Mouse (Mus musculus): ENCODE data around the gene Gm8122. TPM values are rescaled to one million over a fixed set of nuclear protein-coding genes. Genes with fewer than 3 reads are reported as not detected.
"Not testable (repeated sequence)": the region's sequence is repeated elsewhere in the genome, so short reads cannot be mapped to it uniquely, and the experiment has no call there.

Gene Gm8122
- 0.23 and 0.44 TPM in 2 replicates for polyA plus RNA-seq (2012; rRNA removed)

DNA sequence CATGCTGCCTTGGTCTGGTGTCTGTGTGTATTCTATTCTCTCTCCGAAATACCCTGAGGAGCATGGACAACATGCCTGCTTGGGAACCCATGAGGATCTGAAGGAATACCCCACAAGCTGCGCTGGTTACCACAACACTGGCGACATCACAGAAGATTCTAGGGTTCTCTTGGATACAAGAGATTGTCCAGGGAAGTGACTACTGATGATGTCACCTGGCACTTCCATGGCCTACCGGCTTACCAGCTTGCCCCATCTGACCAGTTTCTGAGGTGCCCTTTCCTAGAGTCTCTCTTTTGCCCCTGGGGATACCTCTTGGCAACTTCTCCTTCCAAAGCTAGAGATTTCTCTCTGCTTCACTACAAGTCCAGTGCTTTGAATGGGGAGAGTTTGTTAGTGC, at the start of gene Gm8122:
Gm8122 (minus strand) TSS at position 101 of the 400 bp plus-strand sequence.
- H3K27ac ChIP-seq (ENCODE audit: control insufficient read depth, insufficient read depth, low read depth, low read length); H3K4me1 ChIP-seq (ENCODE audit: control insufficient read depth, insufficient read depth, low read length); H3K36me3 ChIP-seq (ENCODE audit: control insufficient read depth, insufficient read depth, low read length); H3K4me3 ChIP-seq (ENCODE audit: control insufficient read depth, low read depth, low read length); H3K27me3 ChIP-seq (ENCODE audit: control insufficient read depth, insufficient read depth, low read length): not testable (repeated sequence)

DNA sequence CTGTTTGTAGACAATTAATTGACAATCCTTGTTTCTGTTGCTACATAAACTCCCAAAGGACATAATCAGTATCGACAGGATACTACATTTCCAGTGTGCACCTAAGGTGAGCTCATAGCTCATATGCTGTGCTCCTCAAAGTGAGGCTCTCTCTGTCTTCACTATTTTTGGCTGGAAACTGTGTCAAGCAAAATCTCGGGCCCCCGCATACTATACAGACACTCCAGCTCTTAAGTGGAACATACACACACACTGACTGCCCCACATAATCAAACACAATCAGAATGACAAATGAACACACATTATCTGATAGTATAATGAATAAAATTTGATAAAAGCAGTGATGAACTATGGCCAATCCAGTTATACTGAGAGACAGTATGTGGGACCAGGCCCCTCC, 43.6 kb upstream of the Gm8122 start:
- H3K4me1 ChIP-seq (ENCODE audit: control insufficient read depth, insufficient read depth, low read length); H3K36me3 ChIP-seq (ENCODE audit: control insufficient read depth, insufficient read depth, low read length); H3K27ac ChIP-seq (ENCODE audit: control insufficient read depth, insufficient read depth, low read depth, low read length); H3K4me3 ChIP-seq (ENCODE audit: control insufficient read depth, low read depth, low read length); H3K27me3 ChIP-seq (ENCODE audit: control insufficient read depth, insufficient read depth, low read length): not testable (repeated sequence)

DNA sequence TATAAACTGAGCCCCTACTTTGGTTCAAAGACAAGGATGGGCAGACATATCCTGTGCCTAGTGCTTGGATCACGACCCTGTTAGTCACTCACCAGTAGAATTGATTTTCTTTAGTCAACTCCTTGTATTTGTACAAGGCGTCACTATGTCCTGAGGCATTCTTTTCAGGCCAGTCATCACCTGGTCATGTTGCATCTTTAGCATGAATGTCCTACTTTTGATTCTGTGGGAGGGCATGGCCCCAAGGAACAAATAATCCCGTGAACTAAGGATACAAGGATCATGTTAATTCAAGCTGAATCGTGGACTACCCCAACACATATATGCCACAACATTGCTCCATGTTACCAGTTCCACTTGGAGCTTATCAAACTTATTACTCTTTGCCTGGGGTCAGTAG, 43.0 kb upstream of the Gm8122 start:
- not testable (repeated sequence) for H3K4me3 ChIP-seq (ENCODE audit: control insufficient read depth, low read depth, low read length); H3K27me3 ChIP-seq (ENCODE audit: control insufficient read depth, insufficient read depth, low read length); H3K36me3 ChIP-seq (ENCODE audit: control insufficient read depth, insufficient read depth, low read length); H3K27ac ChIP-seq (ENCODE audit: control insufficient read depth, insufficient read depth, low read depth, low read length); H3K4me1 ChIP-seq (ENCODE audit: control insufficient read depth, insufficient read depth, low read length)

DNA sequence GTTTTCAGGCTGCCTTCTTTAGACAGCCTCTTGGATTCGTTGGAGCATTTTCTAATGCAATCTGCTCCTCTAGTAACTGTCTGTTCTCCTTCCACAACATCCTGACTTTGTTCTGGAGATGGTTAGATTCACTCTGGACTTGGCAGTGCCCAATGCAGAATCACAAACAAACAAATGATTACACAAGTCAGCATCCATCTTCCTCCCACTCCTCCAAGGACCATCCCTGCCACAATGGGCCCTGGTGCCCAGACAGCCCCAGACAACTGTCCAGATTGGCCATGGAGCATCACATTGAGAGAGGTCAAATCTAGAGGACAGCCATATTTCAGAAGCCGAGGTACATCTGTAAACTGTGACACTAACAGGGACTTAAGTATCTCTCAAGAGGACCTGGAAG, 42.4 kb upstream of the Gm8122 start:
- not testable (repeated sequence) for H3K4me1 ChIP-seq (ENCODE audit: control insufficient read depth, insufficient read depth, low read length); H3K27me3 ChIP-seq (ENCODE audit: control insufficient read depth, insufficient read depth, low read length); H3K36me3 ChIP-seq (ENCODE audit: control insufficient read depth, insufficient read depth, low read length); H3K4me3 ChIP-seq (ENCODE audit: control insufficient read depth, low read depth, low read length); H3K27ac ChIP-seq (ENCODE audit: control insufficient read depth, insufficient read depth, low read depth, low read length)

DNA sequence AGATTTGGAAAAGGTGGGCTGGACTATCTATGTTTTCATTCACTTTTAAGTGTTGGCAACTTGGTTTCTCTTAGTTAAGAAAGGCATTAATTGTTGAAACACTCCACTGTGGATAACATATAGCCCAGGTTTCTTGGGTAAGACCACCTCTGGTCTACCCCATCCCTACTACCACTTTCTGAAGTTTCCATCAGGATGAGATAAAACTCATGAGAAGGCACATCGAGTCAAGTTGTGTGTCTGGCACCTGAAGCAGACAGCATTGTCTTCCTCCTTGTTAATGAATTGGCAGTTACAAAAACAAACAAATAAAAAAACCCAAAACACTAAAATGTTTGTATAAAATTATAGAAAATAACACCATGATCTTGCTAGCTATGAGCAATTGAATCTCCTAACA, 40.6 kb upstream of the Gm8122 start:
- not testable (repeated sequence) for H3K36me3 ChIP-seq (ENCODE audit: control insufficient read depth, insufficient read depth, low read length); H3K4me1 ChIP-seq (ENCODE audit: control insufficient read depth, insufficient read depth, low read length)

DNA sequence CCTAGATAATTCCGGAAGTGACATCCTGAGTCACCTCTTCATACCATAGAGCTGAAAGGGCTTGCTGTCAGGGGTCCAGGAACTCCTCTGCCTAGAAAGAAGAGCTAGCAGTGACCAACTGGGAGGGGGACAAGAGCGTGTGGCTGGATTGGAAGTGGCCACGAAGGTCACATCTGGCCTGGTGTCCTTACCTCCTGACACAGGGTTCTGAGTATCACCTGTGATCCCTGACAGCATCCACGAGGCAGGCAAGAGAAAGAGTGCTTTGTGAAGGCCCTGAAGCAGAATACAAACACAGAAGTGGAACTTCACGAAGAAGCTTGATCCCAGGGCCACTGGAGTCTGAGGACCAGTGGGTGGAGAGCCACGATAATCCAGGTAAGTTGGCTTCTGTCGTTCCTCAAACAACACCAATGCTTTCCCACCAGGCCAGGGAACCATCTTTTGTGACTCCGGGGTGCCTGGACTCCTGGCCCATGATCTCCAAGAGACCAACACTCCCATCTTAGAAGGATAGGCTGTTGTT, 39.9 kb upstream of the Gm8122 start, which contains the start of gene Gm9732:
Gm9732 (plus strand) TSS at position 51 of the 526 bp plus-strand sequence.
- not testable (repeated sequence) for H3K27ac ChIP-seq (ENCODE audit: control insufficient read depth, insufficient read depth, low read depth, low read length); H3K27me3 ChIP-seq (ENCODE audit: control insufficient read depth, insufficient read depth, low read length); H3K4me1 ChIP-seq (ENCODE audit: control insufficient read depth, insufficient read depth, low read length); H3K36me3 ChIP-seq (ENCODE audit: control insufficient read depth, insufficient read depth, low read length)
- H3K4me3 ChIP-seq (ENCODE audit: control insufficient read depth, low read depth, low read length) = peak within 1 kb of the TSS; percentile 73

More for the DNA sequence above, 40.6 kb upstream of the Gm8122 start:
- H3K4me3 ChIP-seq (ENCODE audit: control insufficient read depth, low read depth, low read length); H3K27me3 ChIP-seq (ENCODE audit: control insufficient read depth, insufficient read depth, low read length); H3K27ac ChIP-seq (ENCODE audit: control insufficient read depth, insufficient read depth, low read depth, low read length): not testable (repeated sequence)

DNA sequence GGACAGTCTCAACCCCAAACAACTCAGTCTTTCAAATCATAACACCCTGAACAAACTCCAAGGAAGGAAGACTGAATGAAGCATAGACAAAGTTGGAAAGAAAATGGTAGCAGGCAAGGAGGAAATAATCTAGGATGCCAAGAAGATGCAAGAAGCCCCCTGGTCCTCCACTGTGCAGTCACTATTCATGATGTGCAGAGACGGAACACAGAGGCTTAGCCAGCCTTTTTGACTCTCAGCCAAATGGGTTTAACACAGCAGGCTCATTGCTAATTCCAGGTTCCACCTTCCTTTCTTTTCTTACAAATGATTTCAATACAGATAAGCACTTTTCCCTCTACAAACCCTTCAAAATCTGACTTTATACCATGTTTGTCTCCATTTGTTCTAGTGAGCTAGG, 38.1 kb upstream of the Gm8122 start:
- not testable (repeated sequence) for H3K36me3 ChIP-seq (ENCODE audit: control insufficient read depth, insufficient read depth, low read length); H3K4me1 ChIP-seq (ENCODE audit: control insufficient read depth, insufficient read depth, low read length); H3K27me3 ChIP-seq (ENCODE audit: control insufficient read depth, insufficient read depth, low read length); H3K4me3 ChIP-seq (ENCODE audit: control insufficient read depth, low read depth, low read length); H3K27ac ChIP-seq (ENCODE audit: control insufficient read depth, insufficient read depth, low read depth, low read length)

DNA sequence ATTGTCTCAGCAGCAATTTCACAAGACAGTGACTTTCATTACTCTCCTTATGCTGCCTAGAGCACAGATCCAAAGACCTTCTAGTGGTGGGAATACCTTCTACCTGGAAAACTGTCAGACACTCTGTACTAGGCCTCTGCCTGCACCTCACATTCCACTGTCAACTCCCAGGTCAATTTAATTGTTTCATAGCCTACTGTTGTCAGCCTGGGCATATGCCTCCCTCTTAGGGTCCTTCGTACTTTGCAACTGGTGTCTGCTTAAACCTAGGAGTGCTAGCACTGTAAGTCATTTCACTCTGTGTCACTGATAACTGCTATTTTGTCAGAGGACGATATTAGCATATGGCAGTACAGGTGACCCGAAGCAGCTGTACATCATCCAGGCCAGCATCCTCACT, 34.1 kb upstream of the Gm8122 start:
- H3K27ac ChIP-seq (ENCODE audit: control insufficient read depth, insufficient read depth, low read depth, low read length) = not testable (repeated sequence)

DNA sequence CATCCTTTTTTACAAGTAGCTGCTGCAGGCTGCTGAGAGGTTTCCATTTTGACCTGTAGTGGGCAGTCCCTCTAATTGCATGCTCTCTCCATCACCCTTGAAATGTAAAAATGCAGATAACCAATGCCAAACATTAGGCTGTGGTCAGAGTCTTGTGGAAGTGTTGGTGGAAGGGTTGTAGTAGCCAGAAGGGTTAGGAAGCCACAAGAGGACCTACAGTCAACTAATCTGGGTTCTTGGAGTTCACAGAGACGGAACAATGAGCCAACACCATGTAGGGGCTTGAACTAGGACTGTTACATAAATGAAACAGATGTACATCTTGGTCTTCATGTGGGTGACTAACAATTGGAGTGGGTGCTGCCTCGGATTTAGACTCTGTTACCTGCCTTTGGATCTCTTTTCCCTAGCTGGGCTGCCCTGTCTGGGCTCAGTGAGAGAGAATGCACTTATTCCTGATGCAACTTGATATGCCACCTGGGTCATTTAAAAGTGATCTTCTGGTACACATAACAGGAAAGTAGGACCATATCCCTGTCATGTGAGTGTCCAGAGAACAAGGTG, 33.5 kb upstream of the Gm8122 start:
- not testable (repeated sequence) for H3K4me3 ChIP-seq (ENCODE audit: control insufficient read depth, low read depth, low read length); H3K36me3 ChIP-seq (ENCODE audit: control insufficient read depth, insufficient read depth, low read length); H3K4me1 ChIP-seq (ENCODE audit: control insufficient read depth, insufficient read depth, low read length); H3K27me3 ChIP-seq (ENCODE audit: control insufficient read depth, insufficient read depth, low read length); H3K27ac ChIP-seq (ENCODE audit: control insufficient read depth, insufficient read depth, low read depth, low read length)

More for the DNA sequence above, 34.1 kb upstream of the Gm8122 start:
- not testable (repeated sequence) for H3K4me1 ChIP-seq (ENCODE audit: control insufficient read depth, insufficient read depth, low read length); H3K27me3 ChIP-seq (ENCODE audit: control insufficient read depth, insufficient read depth, low read length); H3K36me3 ChIP-seq (ENCODE audit: control insufficient read depth, insufficient read depth, low read length); H3K4me3 ChIP-seq (ENCODE audit: control insufficient read depth, low read depth, low read length)

DNA sequence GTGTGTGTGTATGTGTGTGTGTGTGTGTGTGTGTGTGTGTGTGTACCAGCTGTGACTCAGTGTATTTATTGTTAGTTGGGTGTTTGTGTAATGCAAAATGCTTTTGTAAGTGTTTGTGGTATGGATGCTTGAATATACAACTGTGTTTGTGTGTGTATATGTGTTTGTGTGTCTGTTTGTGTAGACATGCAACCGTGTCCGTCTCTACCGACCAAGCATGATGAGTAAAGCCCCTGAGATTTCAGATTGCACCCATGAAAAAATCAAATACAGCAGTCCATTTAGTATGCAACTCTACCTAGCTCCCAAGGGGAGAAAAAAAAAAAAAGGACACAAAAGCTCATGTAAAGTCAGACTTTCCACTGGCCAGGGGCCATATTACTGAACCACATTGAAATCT, 28.3 kb upstream of the Gm8122 start:
- not testable (repeated sequence) for H3K4me1 ChIP-seq (ENCODE audit: control insufficient read depth, insufficient read depth, low read length); H3K27ac ChIP-seq (ENCODE audit: control insufficient read depth, insufficient read depth, low read depth, low read length); H3K36me3 ChIP-seq (ENCODE audit: control insufficient read depth, insufficient read depth, low read length); H3K4me3 ChIP-seq (ENCODE audit: control insufficient read depth, low read depth, low read length); H3K27me3 ChIP-seq (ENCODE audit: control insufficient read depth, insufficient read depth, low read length)

DNA sequence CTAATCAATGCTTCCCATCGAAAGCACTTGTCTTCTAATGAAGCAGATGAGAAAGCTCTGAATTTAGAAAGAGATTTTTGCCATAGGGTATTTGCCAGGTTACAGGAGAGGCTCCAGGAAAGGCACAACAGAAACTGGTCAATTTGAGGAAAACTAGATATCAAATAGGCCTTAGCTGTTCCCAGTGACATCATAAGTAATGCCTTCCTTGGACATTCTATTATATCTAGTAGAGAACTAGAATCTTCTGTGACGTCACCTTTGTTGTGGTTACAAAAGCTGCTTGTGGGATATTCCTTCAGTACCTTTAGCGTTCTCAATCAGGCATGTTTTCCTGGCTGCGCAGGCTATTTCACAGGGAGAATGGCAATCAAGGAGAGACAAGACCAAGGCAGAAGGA, 23.2 kb upstream of the Gm8122 start, which contains the start of gene Gm8126:
Gm8126 (plus strand) TSS at position 301 of the 400 bp plus-strand sequence.
- H3K4me3 ChIP-seq (ENCODE audit: control insufficient read depth, low read depth, low read length); H3K36me3 ChIP-seq (ENCODE audit: control insufficient read depth, insufficient read depth, low read length); H3K27me3 ChIP-seq (ENCODE audit: control insufficient read depth, insufficient read depth, low read length); H3K27ac ChIP-seq (ENCODE audit: control insufficient read depth, insufficient read depth, low read depth, low read length); H3K4me1 ChIP-seq (ENCODE audit: control insufficient read depth, insufficient read depth, low read length): not testable (repeated sequence)

DNA sequence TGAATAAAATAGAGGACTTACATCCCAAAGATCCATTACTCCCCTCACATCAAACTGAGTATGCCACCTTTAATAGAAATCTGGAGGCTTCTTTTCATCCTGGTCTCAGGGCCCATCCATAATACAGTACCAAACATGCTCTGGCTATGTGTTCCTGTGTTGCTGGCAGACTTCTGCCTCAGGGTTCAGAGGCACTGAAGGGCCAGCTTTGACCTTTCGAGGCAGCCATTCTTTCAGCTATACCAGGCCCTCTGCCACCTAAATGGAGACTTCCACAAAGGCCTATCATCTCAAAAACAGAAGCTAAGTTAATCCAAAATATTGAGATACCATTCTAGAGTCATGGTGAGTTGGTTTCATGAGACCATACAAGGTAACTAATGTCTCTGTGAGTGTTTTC, 21.4 kb upstream of the Gm8122 start:
- H3K36me3 ChIP-seq (ENCODE audit: control insufficient read depth, insufficient read depth, low read length); H3K4me1 ChIP-seq (ENCODE audit: control insufficient read depth, insufficient read depth, low read length): not testable (repeated sequence)

More for the DNA sequence above, 21.4 kb upstream of the Gm8122 start:
- H3K27ac ChIP-seq (ENCODE audit: control insufficient read depth, insufficient read depth, low read depth, low read length); H3K27me3 ChIP-seq (ENCODE audit: control insufficient read depth, insufficient read depth, low read length); H3K4me3 ChIP-seq (ENCODE audit: control insufficient read depth, low read depth, low read length): not testable (repeated sequence)

Data from testis, adult 2 months (tissue).